Mouse (Mus musculus): ENCODE results near the gene Abcg8. TPM values are rescaled to one million over a fixed set of nuclear protein-coding genes. Genes with fewer than 3 reads are reported as not detected.
A peak's percentile ranks its signal among the peaks of the same experiment; 100 is the strongest.

Abcg8 gene
- polyA plus RNA-seq, 1 experiment from 2014 or later: 0.14 TPM

DNA sequence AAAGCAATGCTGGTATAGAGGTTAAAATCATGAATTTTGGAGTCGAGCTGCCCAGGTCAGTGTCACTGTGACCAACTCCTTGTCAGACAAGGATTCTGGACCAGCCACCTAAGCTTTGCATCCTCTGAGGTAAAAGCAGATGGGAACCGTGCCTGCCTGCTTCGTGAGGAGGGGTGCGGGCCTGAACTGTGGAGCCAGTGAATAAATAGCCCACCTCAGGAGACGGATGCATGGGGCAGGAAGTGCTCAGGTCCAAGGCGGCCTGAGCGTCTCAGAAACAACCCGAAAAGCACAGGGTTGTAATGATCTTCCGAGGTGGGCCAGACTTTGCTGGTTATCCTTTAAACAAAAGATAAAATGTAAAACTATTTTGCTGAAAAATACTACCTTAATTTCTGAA, 31.0 kb upstream of the Abcg8 start:
- Histone ChIP-seq H3K27ac (no peak overlapping the region), H3K4me3 (replicated peaks) (no peak overlapping the region), H3K9me3 (no peaks in the 10 kb centered on the region), H3K27me3 (replicated peaks) (no peaks in the 10 kb centered on the region), H3K4me2 (no peak overlapping the region), H3K4me1 (peaks cover 5% of the 10 kb centered on the region; the same call in 1 of the 2 replicates), H3K9ac (no peak overlapping the region), H3K36me3 (no peaks in the 10 kb centered on the region)
- no peak for ATAC-seq (ENCODE audit: insufficient read depth, low FRiP score, low read depth)
- WGBS: 45% methylated on average over 9 of the region's 9 CpGs

DNA sequence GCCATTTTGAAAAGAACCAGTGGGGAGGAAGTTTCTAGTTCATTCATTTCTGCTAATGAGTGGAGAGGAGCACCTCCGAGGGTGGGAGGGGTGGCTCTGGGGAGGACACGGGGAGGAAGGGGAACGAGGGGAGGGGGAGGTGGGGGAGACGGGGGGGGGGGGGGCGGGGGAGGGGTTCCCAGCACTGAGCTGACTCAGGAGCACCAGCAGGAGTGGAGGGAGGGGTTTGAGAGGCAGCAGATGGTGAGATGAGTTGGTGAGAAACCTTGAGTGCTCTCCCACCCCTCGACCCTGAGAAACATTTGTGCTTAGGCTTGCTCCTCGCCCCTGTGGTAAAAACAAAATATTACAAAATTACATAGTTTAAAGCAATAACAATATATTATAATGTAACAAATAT, 30.2 kb upstream of the Abcg8 start:
- H3K27me3 ChIP-seq (replicated peaks): no peaks in the 10 kb centered on the region
- H3K27ac ChIP-seq: no peak overlapping the region
- H3K4me2 ChIP-seq: no peak overlapping the region
- 16% methylated on average over 4 of the region's 7 CpGs for WGBS
- no peaks in the 10 kb centered on the region for H3K9me3 ChIP-seq
- H3K4me3 ChIP-seq (replicated peaks): no peak overlapping the region
- H3K4me1 ChIP-seq: peaks cover 5% of the 10 kb centered on the region; the same call in 1 of the 2 replicates
- ATAC-seq (ENCODE audit: insufficient read depth, low FRiP score, low read depth): no peak
- H3K9ac ChIP-seq: no peak overlapping the region
- H3K36me3 ChIP-seq: no peaks in the 10 kb centered on the region

DNA sequence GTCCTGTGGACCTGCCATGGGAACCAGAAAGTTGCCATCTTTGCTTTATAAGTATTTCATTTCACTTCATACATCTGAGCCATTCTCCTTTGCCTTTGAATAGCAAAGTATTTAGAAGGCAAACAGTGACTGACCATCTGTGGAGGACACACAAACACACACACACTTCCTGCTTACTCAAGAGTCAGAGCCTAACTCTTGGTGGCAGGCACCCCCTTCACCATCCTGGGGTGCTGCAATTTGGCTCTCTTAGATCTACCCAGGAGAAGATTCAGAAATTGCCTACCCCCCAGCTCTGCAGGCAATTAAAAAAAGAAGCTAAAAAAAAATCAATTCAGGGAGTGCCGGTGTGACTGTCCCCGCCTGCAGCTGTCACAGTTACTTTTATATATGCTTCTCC, 29.6 kb upstream of the Abcg8 start:
- H3K4me2 ChIP-seq: no peak overlapping the region
- WGBS: 57% methylated on average over 2 of the region's 2 CpGs
- H3K4me1 ChIP-seq: peaks cover 5% of the 10 kb centered on the region; the same call in 1 of the 2 replicates
- ATAC-seq (ENCODE audit: insufficient read depth, low FRiP score, low read depth): no peak
- H3K27me3 ChIP-seq (replicated peaks): no peaks in the 10 kb centered on the region
- H3K4me3 ChIP-seq (replicated peaks): no peak overlapping the region
- no peaks in the 10 kb centered on the region for H3K9me3 ChIP-seq
- H3K9ac ChIP-seq: no peak overlapping the region
- H3K27ac ChIP-seq: no peak overlapping the region
- no peaks in the 10 kb centered on the region for H3K36me3 ChIP-seq

DNA sequence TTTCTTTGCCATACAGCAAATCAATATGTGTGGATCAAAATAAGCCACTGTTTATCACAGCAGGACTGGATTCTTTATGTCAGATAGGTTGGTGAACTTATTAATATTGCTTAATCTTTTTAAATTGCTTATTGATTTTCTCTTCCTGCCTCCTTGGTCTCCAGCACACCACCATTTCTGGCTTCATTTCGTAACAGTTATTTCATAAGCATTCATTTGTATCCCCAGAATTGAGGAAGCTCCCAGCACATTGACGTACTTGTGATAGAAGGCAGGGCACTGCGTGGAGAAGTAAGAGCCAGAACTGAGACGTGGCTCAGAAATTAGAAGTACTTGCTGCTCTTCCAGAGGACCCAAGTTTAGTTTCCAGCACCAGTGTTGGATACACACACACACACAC, 28.5 kb upstream of the Abcg8 start:
- Histone ChIP-seq H3K36me3 (no peaks in the 10 kb centered on the region), H3K4me1 (peaks cover 5% of the 10 kb centered on the region; the same call in 1 of the 2 replicates), H3K9me3 (no peaks in the 10 kb centered on the region), H3K4me3 (replicated peaks) (no peak overlapping the region), H3K4me2 (no peak overlapping the region), H3K27me3 (replicated peaks) (no peaks in the 10 kb centered on the region), H3K27ac (no peak overlapping the region), H3K9ac (no peak overlapping the region)
- ATAC-seq (ENCODE audit: insufficient read depth, low FRiP score, low read depth): no peak
- WGBS: 80% methylated on average over 4 of the region's 4 CpGs

DNA sequence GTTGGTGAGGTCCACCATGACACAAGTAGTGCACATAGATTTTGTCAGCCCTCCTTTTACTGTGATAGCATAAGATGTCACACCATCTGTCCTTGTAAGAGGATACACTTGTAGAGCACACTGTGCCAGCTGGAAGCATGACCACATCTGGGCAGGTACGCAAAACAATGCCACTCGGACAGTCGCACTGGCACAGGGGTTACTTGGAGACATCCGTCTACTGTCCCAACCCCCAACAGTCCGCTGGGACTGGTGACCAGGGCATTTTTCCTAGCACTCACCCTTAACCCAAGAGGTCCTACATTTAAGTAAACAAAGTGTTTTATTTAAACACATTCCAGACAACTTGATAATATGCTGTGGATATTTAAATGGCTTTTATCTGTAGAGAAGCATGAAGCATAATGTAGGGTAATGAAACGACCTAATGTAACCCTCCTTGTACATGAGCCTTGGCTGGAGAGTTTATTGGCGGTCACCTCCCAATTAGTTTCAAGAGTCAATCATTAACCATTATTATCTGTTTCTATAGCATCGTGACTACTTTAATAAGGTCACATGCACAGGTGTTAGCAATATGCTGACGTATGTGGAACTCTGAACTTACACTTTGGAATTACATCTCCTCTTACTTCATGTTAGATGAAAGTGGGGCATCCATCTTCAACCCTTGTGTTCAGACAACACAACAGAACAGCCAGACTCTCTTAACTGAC, 25.6 kb upstream of the Abcg8 start:
- no peak; the same call in 1 of the 2 replicates for ATAC-seq (ENCODE audit: insufficient read depth, low FRiP score, low read depth)
- Histone ChIP-seq H3K4me3 (replicated peaks) (no peak overlapping the region), H3K4me2 (no peak overlapping the region), H3K27ac (no peak overlapping the region), H3K36me3 (no peaks in the 10 kb centered on the region), H3K27me3 (replicated peaks) (no peaks in the 10 kb centered on the region), H3K4me1 (0 out of 2 replicates have a peak, but pooled peaks cover 3% of the 10 kb centered on the region), H3K9me3 (no peaks in the 10 kb centered on the region), H3K9ac (no peak overlapping the region)
- WGBS: 72% methylated on average over 9 of the region's 9 CpGs

DNA sequence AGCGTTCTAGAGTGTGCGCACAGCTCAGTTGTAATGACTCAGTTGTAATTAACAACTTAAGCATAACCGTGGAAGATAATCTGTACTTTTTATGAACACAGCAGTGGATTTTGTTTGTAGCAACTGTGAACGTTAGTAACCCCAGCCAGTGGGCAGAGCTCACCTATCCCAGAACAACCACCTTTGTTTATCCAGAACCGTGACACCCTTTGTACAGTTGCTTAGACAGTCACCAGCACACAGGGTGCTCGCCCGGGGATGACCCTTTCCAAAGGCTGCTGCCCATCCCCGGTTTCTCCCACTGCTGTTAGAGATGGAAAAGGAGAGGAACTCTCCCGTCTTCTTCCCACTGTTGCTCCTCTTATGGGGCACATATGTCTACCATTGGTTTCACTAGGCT, 22.6 kb upstream of the Abcg8 start:
- Histone ChIP-seq H3K27ac (no peak overlapping the region), H3K9ac (no peak overlapping the region), H3K4me3 (replicated peaks) (no peak overlapping the region), H3K9me3 (no peaks in the 10 kb centered on the region), H3K4me1 (no peaks in the 10 kb centered on the region; the same call in 1 of the 2 replicates), H3K27me3 (replicated peaks) (no peaks in the 10 kb centered on the region), H3K4me2 (no peak overlapping the region), H3K36me3 (no peaks in the 10 kb centered on the region)
- no peak for ATAC-seq (ENCODE audit: insufficient read depth, low FRiP score, low read depth)
- 89% methylated on average over 9 of the region's 9 CpGs for WGBS

DNA sequence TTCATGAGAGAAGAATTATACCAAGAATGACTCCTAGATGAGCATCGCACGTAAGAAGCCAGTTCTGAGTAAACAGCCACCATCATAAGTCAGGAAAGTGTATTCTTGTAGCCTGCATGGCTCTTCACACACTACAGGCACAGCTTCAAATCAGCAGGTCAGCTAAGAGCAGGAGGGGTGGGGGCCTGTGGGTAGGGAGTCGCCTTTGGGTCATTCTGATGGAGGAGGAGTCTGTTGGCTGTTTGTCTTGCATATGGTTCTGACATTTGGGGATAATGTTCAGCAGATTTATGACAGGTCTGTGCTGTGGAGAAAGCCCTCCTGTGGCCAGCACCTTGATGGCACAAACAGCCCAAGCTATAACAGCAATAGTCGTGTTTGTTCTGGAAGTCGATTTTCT, 19.9 kb upstream of the Abcg8 start:
- no peak overlapping the region for H3K4me3 ChIP-seq (replicated peaks)
- no peak overlapping the region for H3K4me2 ChIP-seq
- no peak for ATAC-seq (ENCODE audit: insufficient read depth, low FRiP score, low read depth)
- H3K9me3 ChIP-seq: no peaks in the 10 kb centered on the region
- no peak overlapping the region for H3K9ac ChIP-seq
- H3K4me1 ChIP-seq: no peaks in the 10 kb centered on the region; the same call in 1 of the 2 replicates
- no peak overlapping the region for H3K27ac ChIP-seq
- H3K27me3 ChIP-seq (replicated peaks): no peaks in the 10 kb centered on the region
- 62% methylated on average over 5 of the region's 5 CpGs for WGBS
- H3K36me3 ChIP-seq: no peaks in the 10 kb centered on the region

DNA sequence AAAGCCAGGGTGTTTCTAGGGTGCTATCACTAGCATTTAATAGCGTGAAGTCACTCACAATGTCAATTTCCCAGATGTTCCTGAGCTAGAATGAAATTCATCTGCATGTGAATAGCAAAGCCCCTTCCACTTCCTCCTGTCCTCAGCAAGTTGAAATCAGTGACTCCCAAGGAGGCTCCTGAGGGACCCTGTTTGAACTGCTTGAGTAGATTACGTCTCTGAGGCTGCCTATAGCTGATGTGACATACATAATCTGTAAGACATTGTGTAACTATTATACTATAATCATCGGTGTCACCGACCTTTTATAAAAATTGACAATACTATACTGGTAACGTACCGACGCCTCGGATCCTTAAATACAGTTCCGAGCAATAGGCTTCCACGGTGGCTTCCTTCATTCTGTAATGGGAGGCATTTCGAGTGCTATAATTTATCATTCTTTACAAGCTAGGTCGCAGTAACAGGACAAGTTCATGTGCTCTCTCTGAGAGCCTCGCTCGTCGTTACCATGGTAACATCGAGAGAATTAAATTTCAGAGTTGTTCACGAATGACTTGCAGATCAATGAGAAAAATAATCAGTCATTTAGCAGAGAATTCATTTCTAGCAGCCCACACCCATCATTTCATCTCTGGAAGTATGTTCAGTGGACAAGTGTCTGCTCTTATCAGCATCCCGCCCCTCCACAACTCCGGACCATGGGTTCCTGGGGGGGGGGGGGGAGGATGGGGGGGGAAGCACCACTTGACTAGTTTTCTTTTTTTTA, 19.3 kb upstream of the Abcg8 start:
- Histone ChIP-seq H3K4me2 (no peak overlapping the region), H3K27me3 (replicated peaks) (no peaks in the 10 kb centered on the region), H3K9ac (no peak overlapping the region), H3K4me3 (replicated peaks) (no peak overlapping the region), H3K4me1 (peaks cover 2% of the 10 kb centered on the region; the same call in 1 of the 2 replicates), H3K9me3 (no peaks in the 10 kb centered on the region), H3K36me3 (no peaks in the 10 kb centered on the region), H3K27ac (no peak overlapping the region)
- WGBS: 45% methylated on average over 19 of the region's 19 CpGs
- ATAC-seq (ENCODE audit: insufficient read depth, low FRiP score, low read depth): no peak

DNA sequence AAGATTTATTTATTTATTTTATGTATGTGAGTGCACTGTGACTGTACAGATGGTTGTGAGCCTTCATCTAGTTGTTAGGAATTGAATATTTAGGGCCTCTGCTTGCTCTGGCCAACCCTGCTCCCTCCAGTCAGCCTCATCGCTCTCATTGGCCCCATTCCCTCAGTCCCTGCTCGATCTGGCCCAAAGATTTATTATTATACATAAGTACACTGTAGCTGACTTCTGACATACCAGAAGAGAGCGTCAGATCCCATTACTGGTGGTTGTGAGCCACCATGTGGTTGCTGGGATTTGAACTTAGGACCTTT, 18.7 kb upstream of the Abcg8 start:
- H3K4me2 ChIP-seq: no peak overlapping the region
- WGBS: 56% methylated on average over 3 of the region's 3 CpGs
- H3K9me3 ChIP-seq: no peaks in the 10 kb centered on the region
- ATAC-seq (ENCODE audit: insufficient read depth, low FRiP score, low read depth): no peak
- no peaks in the 10 kb centered on the region for H3K36me3 ChIP-seq
- H3K27ac ChIP-seq: peak overlapping the region; percentile 37; the same call in 1 of the 2 replicates
- no peaks in the 10 kb centered on the region for H3K27me3 ChIP-seq (replicated peaks)
- peaks cover 4% of the 10 kb centered on the region; the same call in 1 of the 2 replicates for H3K4me1 ChIP-seq
- H3K9ac ChIP-seq: no peak overlapping the region
- no peak overlapping the region for H3K4me3 ChIP-seq (replicated peaks)

DNA sequence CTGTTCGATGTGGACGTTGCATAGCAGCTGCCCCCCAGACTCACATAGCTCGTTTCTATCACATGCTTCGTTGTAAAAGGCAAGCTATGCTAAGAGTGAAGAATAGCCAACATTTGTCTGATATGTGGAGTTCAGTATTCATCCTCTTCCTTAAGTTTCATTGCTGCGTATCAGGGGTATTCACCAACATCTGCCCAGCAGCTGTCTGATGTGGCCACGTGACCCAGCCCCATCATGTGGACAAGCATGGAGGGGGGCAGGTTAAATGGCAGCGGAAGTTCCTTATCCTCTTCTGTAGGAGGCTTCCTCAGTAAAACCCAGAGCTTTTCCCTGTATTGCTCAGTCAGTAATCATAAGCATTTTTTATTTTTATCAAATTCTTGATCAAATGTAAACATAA, 18.3 kb upstream of the Abcg8 start:
- WGBS: 49% methylated on average over 7 of the region's 7 CpGs
- peak overlapping the region; percentile 37; the same call in 1 of the 2 replicates for H3K27ac ChIP-seq

DNA sequence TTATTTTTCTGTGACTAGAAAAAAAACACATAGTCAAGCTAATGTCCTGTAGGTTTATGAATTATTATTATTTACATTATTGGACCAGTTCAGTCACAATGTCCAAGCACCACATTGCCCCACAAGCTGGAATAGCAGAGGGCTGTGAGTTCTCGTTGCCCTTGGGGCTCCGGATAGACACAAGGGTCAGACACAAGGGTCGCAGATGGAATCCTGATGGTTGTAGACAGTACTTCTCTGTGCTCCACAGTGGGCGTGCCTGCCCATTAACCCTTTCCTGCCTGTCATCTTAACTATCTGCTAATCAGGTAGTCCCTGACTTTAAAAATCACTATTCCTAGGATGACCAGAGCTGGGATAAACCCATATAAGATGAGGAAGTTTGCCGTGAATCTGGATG, 17.9 kb upstream of the Abcg8 start:
- H3K4me3 ChIP-seq (replicated peaks): no peak overlapping the region
- H3K9ac ChIP-seq: no peak overlapping the region
- H3K4me1 ChIP-seq: peaks cover 4% of the 10 kb centered on the region; the same call in 1 of the 2 replicates
- no peak overlapping the region for H3K27ac ChIP-seq
- WGBS: 35% methylated on average over 5 of the region's 5 CpGs
- no peaks in the 10 kb centered on the region for H3K27me3 ChIP-seq (replicated peaks)
- H3K4me2 ChIP-seq: no peak overlapping the region
- H3K36me3 ChIP-seq: no peaks in the 10 kb centered on the region
- no peaks in the 10 kb centered on the region for H3K9me3 ChIP-seq
- no peak for ATAC-seq (ENCODE audit: insufficient read depth, low FRiP score, low read depth)

More for the DNA sequence above, 18.3 kb upstream of the Abcg8 start:
- ATAC-seq (ENCODE audit: insufficient read depth, low FRiP score, low read depth): no peak
- Histone ChIP-seq H3K4me3 (replicated peaks) (no peak overlapping the region), H3K9me3 (no peaks in the 10 kb centered on the region), H3K4me1 (peaks cover 4% of the 10 kb centered on the region; the same call in 1 of the 2 replicates), H3K4me2 (no peak overlapping the region), H3K36me3 (no peaks in the 10 kb centered on the region), H3K27me3 (replicated peaks) (no peaks in the 10 kb centered on the region), H3K9ac (no peak overlapping the region)

DNA sequence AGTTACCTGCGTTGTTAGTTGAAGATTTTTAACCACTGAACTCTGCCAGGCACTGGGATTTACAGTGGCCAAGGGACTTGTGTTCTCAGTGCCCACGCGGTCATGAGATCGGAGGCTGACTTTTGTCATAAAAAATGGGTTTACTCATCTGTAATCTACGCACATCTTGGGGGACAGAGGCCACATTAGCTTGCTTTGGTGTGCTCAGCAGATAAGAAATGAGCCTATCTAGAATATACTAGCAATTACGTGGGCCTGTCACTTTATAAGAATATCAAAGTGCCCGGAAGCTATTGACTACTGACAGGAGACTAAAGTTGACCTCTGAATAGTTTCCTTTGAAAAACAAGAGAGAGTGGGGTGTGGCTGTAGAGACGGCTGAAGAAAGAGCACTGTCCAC, 17.2 kb upstream of the Abcg8 start:
- Histone ChIP-seq H3K4me3 (replicated peaks) (no peak overlapping the region), H3K4me1 (peaks cover 4% of the 10 kb centered on the region; the same call in 1 of the 2 replicates), H3K36me3 (no peaks in the 10 kb centered on the region), H3K27me3 (replicated peaks) (no peaks in the 10 kb centered on the region), H3K9ac (no peak overlapping the region), H3K4me2 (no peak overlapping the region), H3K27ac (no peak overlapping the region), H3K9me3 (no peaks in the 10 kb centered on the region)
- 67% methylated on average over 8 of the region's 8 CpGs for WGBS
- no peak for ATAC-seq (ENCODE audit: insufficient read depth, low FRiP score, low read depth)
